Mouse (Mus musculus): ENCODE results near the gene Bach2. TPM values are rescaled to one million over a fixed set of nuclear protein-coding genes. Genes with fewer than 3 reads are reported as not detected.

Bach2 gene
- total RNA-seq, 1 experiment from 2014 or later: 8.9 TPM

DNA sequence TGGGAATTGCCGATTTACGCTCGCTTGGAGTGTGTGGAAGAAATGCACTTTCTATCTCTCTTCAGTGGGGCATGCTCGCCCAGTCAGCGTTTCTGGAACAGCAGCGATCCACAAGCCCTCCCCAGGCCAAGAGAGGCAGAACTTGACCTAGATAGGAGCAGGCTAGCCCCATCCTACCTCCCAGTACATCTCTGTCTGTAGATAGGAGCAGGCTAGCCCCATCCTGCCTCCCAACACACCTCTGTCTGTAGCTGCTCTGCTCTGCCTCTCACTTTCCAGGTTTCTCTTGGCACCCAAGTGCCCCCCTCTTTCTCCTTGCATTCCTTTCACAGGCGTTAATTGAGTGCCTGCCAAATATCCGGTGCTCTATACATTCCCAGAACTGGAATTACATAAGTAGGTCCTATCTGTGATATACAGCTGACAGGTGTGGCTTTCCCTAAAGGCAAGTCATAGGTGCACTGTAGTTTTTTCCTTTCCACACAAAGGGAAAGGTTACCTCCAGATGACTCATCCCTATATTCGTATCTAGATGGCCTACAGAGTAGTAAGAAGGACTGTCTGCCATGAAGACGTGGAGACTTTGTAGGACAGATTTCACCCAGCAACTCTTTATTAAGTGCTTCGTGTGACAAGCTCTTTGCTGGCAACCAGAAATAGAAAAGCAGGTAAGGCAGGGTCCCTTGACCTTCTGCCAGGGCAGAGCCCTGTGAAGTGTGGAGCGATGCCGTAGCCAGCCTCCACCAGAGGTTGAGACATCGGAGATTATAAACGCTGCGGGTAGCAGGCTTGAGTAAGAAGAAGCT, 137.3 kb downstream of the Bach2 start:
- no peak for ATAC-seq (replicated peaks; ENCODE audit: low read depth, poor library complexity, severe bottlenecking)

DNA sequence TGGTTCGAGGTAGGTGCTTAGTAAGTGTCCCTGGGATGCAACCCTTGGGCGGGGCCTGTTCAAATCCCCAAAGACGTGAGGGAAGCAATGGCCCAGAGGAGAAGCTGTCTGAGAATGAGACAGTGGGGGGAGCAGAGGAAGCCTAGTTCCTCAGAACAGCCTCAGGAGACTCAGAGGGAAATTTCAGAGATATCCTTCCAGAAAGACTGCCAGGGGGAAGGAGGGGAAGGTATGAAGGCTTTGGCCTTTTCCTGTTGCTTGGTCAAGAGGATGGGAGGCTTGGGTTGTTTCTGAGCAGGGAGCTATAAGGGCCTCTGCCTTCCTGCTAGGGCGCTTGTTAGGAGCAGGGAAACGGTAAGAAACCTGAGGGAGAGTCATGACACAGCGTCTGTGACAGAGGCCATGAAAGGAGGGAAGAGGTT, 137.9 kb downstream of the Bach2 start:
- no peak for ATAC-seq (replicated peaks; ENCODE audit: low read depth, poor library complexity, severe bottlenecking)

DNA sequence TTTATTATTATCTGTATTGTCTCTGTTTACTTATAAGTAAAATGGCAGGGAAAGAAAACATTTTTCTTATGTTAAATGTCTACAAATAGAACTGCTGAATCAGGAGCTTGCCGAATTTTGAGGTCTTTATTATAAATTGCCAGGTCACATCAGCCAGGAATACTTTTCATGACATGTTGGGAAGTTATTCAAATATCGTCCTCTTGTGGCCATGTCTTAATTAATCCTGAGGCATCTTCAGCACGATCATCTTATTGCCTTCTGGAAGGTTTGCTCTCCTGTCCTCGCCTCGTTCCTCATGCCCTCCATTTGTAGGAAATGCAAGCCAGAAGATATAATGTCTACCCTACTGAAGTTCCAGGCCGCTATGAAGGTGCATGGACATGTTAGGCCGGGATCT, 140.5 kb downstream of the Bach2 start:
- ATAC-seq (replicated peaks; ENCODE audit: low read depth, poor library complexity, severe bottlenecking): no peak

DNA sequence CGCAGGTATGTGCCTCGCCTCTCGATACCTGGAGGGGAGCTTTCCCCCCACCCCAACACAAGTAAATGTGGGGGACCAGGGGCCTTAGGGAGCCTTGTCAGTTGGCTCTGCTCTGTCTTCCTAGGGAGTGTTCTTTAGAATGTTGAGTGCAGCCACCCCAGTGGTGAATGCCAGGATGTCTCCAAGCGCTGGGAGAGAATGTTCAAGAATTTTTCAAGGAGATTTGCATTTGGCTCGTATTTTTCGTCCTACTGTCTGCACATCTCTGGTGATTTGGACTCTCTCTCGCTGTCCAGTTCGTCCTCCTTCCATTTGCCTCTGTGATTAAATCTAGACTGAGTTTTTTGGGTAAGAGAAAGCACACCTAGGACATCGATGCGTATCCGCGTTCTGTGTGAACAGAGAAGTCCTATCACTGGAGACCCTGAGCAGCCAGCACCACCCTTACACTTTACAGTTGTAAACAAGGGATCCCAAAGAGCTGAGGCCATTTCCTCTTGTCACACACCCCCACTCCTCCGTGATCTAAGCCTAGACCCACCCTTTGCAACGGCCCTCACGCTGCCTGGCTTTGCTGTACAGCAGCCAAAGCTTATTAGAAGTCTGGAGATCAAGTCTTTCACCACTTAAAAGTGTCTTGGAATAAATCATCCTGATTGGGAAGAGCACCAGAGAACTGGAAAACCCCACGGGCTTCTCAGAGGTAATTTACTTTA, 143.2 kb downstream of the Bach2 start:
- no peak for ATAC-seq (replicated peaks; ENCODE audit: low read depth, poor library complexity, severe bottlenecking)

DNA sequence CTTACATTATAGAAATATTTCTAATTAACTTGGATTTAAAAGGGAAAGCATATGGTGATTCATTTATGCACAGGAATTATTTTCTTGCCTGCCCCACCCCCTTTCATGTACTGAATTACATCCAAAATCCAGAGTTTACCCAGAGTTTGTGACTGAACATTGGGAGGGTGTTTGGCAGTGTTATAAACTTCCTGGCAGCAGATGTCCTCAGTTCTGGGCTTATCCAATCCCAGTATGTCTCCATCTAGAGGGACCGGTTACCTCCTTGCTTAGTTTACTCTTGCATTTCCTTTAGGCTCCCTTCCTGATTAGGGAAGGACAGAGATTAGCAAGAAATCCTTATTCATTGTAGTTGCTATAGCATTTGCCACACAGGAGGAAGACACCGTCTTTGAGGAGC, 146.5 kb downstream of the Bach2 start:
- ATAC-seq (replicated peaks; ENCODE audit: low read depth, poor library complexity, severe bottlenecking): no peak

DNA sequence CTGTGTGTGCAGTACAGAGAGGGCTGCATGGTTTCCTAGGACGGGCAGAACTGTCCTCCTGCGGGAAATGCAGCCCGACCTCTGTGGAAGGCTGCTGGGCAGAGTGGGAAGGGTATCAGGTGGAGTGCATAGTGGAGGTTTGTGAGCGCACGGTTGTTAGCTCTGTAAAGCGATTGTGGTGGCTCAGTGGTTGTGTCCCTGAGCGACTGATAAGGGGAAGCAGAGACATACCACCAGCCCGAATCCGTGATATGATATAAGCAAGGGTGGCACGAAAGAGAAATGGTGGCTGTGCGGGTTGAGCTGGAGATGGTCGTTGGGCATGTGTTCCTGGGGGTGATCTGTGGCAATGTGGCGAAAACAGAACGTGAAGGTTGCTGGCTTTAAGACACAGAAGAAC, 147.0 kb downstream of the Bach2 start:
- ATAC-seq (replicated peaks; ENCODE audit: low read depth, poor library complexity, severe bottlenecking): peak; percentile 40

DNA sequence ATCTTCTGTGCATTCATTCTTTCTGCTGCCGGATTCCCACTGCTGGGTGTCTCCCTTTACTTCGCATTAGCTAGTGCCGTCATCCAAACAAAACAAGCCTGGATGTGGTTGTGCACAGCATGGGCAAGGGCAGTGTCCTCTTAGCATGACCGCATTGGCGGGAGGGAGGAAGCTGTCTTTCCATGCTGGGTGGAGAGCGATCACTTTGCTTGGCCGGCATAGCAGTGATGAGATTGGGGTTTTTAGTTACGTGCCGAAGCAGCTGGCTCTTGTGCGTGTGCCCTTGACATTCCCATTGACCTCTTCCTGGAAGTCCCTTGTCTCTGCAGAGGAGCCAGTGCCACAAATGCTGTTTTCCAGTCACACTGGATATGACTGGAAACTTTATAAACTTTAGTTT, 147.7 kb downstream of the Bach2 start:
- no peak for ATAC-seq (replicated peaks; ENCODE audit: low read depth, poor library complexity, severe bottlenecking)

DNA sequence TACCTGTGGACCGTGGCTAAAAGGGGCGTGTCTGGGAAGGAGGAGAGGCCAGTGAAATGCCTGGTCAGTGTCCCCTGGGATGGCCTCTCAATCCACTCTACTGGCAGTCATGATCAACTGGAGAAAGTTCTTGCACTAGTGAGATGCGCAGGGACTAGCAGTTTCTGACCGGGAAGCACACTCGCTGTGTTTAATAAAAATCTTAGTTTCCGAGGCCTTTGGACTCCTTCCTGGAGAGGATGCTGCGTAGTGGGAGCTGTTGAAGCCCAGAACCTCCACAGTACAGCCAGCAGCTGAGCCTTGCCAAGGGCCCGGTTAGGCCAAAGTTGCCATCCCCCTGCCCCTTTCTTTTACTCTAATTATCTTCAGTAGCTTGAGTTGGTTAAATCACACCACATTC, 148.3 kb downstream of the Bach2 start:
- ATAC-seq (replicated peaks; ENCODE audit: low read depth, poor library complexity, severe bottlenecking): no peak

DNA sequence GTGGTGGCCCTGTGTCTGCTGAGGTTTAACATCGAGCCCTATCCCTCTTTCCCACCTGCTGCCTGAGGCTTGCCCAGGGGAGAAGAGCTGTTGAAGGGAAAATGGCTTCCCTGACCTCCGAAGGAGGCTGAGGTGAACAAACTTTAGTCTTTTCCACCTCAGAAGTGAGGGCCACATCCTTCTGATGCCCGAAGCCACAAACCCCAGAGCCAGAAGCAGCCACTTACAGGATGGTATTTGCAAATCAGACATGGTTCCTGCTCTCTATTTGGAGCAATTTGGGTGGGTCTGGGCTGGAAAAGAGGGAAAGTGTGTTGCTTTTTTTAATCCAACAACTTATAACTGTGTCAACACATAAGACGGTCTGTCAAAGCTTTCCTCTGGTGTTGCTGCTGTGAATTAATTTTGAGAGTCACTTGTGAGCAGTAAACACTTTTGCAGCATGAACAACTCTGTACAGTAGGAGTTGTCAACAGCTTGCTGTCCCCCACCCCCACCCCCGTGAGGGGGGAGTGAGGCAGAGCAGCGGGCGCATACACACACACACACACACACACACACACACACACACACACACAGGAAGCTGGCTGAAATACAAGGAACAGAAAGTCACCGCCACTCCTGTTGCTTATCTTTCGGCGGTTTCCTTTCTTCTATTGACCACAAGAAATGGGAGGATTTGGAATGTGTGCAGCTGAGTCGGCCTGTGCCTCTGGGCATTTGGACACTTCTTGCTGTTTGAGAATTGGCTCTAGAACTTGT, 149.1 kb downstream of the Bach2 start:
- ATAC-seq (replicated peaks; ENCODE audit: low read depth, poor library complexity, severe bottlenecking): peak; percentile 79

DNA sequence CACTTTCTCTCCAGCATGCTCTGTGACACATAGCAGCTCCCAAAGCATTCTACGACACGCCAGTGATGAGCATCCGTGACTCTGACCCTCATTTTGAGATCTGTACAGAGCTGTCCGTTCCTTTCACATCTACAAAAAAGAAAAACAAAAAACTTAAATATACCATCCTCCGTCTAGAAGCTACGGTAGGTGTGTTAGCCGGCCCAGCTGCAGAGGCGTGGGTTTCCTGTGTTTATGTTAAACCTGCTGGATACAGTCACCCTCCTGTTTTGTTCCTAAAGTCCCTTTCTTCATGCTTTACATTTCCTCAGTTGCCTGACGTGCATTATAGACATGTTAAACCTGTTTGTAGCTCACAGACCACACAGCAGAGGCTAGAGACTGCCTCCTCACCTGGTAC, 150.0 kb downstream of the Bach2 start:
- ATAC-seq (replicated peaks; ENCODE audit: low read depth, poor library complexity, severe bottlenecking): no peak

DNA sequence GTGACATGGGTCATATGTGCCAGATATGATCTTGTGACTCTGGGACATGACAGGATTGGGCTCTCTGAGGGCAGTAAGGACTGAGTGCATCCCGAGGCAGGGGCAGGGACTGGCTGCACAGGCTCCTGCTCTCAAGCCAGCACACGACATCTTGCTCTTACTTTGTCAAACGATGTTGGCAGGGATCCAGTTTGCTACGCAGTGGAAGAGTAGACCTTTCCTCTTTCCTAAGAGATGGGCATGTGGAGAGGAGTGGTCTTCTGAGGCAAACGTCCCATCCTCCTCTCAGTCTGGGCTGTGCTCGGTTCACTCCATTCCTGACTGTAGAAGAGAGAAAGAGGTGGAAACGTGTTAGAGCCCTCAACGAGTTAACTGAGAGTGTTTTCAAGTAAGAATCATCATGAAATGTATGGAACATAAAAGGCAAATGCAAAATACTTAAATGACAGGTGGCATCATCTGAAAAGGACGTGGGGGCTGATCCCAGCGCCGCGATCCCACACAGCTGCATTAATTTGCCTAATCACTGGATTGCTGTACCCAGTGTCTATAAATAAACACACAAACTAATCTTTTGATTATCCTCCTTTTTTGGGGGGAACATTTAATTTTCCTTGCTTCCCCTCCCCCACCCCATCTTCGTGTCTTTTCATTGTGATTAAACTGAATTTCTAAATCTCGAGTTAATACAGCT, 150.7 kb downstream of the Bach2 start:
- ATAC-seq (replicated peaks; ENCODE audit: low read depth, poor library complexity, severe bottlenecking): no peak

DNA sequence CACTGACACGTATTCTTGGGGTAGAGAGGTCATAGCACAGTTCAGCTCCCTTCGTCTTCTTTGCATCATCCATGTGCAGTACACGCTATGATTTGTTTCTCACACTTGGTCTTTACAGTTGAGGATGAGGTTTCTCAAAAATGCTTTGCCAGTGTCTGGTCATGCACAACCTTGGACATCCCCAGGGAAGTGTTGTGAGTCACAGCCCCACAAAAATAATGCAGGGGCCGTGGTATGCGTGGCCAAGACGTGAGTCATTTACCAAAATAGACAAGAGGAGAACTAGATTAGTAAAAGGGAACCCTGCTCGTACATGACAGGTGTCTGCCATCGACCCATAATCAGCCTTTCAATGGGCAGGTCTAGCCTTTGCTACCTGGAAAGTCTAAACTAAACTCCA, 152.7 kb downstream of the Bach2 start:
- no peak for ATAC-seq (replicated peaks; ENCODE audit: low read depth, poor library complexity, severe bottlenecking)

DNA sequence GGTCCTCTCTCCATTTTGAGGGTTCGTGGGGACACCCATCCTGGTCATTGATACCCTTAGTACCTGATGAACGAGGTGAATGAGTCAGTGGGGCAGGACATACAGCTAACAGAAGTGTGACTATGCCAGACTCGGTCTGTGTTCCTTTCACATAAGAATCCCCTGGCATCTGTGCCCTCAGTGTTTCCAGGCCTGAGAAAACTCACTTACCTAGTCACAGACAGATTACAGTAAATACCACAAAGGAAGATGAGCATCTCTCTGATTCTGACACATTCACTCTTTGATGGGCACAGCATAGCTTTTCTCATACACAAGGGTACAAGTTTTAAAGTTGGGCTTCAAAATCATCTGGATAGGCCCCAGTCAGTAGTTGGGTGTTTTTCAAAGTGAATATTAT, 154.6 kb downstream of the Bach2 start:
- no peak for ATAC-seq (replicated peaks; ENCODE audit: low read depth, poor library complexity, severe bottlenecking)

DNA sequence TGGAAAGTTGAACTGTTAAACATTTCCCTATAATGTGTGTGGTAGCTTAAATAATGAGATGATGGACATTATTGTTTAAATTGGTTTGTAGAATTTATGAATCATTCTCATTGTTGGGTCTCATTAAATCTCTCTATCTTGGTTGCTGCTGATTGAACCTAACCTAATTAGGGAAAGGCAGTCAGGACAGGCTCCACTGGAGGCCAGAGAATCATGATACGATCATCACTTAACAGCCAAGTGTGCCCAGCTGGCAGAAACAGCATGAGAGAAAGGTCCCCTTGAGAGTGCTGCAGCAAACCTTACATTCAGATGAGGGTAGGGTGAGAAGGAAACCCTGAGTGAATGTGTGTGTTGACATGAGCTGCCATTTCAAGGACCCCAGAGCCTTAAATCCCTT, 155.3 kb downstream of the Bach2 start:
- ATAC-seq (replicated peaks; ENCODE audit: low read depth, poor library complexity, severe bottlenecking): no peak

DNA sequence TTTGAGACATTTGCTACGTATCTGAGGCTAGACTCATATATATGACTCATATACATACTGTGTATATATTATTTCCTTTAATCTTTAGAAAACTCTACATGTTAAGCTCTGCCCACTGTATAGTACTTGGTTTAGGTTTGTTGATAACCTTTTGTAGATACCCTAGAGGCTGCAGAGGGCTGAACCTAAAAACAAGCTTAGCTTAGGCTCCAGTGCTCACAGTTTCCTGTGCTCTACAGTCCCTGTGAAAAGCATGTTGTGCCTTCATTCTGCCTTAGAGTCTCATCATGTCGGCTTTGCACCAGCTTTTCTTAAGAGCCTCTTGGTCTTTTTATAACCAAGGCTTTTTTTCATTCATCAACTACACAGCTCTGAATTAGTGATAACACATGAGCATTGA, 156.2 kb downstream of the Bach2 start:
- no peak for ATAC-seq (replicated peaks; ENCODE audit: low read depth, poor library complexity, severe bottlenecking)

DNA sequence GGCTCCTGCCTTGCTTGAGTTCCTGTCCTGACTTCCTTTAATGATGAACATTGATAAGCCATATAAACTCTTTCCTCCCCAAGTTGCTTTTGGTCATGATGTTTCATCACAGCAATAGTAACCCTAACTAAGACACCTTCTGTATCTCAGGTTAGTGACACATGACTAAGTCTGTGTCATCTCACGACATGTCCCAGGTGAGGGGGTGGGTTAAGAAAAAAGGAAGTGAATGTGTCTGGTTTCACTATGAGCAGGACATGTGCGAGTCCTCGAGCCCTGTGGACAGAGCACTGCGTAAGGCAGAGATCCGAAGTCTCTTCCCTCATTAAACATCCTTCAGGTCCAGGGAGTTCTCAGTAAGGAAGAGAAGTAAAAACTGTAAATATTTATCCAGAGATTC, 162.9 kb downstream of the Bach2 start:
- 0 out of 2 replicates have a peak, but pooled peaks have one; percentile 39 for ATAC-seq (replicated peaks; ENCODE audit: low read depth, poor library complexity, severe bottlenecking)

DNA sequence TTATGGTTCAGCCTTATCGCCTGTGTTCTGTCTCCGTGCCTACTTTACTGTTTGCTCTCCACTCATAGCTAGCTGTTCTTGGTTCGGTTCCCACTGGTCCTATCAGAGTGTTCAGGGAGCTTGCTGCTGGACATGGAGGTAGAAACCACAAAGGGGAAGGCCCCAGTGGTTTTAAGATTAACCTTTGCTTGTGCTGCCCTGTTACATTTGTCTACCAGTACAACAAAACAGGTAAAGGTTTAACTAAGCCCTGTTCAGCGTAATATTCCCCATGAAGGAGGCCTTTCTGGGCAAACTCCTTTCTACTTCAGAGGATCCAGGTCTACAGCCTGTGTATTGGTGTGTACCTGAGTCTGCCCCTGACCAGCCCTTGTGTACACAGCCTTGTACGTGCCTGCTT, 164.9 kb downstream of the Bach2 start:
- no peak for ATAC-seq (replicated peaks; ENCODE audit: low read depth, poor library complexity, severe bottlenecking)

DNA sequence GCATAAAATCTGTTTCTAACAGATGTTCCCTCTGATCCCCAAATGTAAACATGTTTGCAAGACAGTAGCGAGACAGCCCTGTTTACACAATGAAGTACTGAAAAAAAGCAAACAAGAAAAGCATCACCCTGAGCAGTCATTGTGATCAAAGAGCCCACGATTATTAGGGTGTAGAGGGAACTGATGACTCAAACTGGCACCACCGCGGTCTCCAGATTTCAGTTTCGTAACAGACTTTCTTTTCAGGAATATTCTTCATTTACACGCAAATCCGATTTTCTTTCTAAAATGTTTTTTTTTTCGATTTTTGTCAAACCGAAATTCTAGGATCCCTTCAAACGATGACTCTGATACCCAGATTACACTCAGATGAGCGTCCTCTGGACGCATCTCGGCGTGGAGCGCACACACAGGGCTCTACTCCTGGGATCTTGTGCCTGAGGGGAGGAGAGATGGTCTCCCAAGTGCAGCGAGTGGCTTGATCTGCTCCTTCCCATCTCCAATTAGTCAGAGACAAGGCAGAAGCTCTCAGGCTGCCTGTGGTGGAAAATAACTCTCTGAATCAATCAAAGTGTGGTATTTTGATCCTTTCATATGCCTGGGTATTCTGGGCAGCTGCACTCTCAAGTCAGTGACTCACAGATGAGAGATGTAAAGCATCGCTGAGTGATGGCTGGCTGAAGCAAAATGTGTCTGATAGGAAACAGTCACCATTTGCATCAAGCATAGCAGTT, 166.7 kb downstream of the Bach2 start:
- ATAC-seq (replicated peaks; ENCODE audit: low read depth, poor library complexity, severe bottlenecking): no peak

DNA sequence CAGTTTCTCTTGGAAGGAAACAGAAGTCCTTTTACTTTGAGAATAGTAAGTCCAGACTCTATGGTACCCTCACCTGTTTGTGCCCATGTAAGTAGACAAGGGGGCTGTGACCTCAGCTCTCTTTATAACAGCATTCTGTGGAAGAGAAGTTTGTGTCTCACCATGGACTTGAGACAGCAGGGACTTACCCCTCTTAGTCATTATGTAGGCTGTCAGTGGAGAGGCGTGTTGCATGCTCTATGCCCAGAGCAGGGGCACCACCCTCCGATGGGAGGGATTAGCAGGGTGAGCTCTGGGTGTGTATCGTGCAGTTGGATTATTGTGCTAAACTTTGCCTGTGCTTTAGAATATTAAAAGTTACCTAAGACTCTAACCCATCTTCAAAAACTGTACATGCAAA, 167.4 kb downstream of the Bach2 start:
- no peak for ATAC-seq (replicated peaks; ENCODE audit: low read depth, poor library complexity, severe bottlenecking)

DNA sequence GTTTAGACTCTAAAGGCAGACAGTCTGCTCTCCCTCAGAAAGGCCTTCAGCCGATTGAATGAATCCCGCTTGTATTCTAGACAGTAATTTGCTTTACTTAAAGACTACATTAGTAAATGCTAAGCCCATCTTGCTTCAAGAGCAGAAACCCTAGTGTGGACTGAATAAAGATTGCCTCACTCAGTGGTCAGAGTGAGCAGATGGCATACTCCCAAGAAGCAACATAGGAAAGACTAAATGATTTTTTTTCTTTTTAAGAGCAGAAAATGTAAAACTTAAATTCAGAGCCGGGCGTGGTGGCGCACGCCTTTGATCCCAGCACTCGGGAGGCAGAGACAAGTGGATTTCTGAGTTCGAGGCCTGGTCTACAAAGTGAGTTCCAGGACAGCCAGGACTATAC, 169.9 kb downstream of the Bach2 start:
- no peak for ATAC-seq (replicated peaks; ENCODE audit: low read depth, poor library complexity, severe bottlenecking)
